Mouse (Mus musculus) liver, embryonic 14.5 days (tissue): ENCODE measurements around the gene Scube2.

Experiments used
- CTCF ChIP-seq: IDR thresholded peaks from 2 replicates; pipeline ENCODE4 v1.5.1; 2016; ENCODE audit warnings: antibody characterized with exemption, low read depth, control low read depth
- EP300 ChIP-seq: IDR thresholded peaks from 2 replicates; pipeline ENCODE4 v1.6.1; 2016; ENCODE audit warnings: antibody characterized with exemption, low read depth

DNA sequence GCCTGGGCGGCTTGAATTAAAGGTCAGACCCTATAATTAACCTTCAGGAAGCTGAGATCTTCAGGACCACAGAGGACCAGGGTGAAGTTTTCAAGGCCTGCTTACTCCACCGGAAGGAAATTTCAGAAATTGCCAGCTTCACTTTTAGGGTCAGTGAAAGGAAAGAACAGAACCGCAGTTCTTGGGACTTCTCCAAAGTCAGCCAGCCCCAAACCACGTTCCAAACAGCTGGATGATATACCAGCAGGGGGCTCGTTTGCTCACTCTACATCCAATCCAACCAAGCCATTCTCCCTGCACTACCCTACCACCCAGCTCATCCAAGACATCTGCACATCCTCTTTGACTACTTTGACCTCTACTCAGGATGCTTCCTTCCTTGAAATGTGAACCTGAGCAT is 23.8 kb upstream of the Scube2 start:
- TF ChIP-seq CTCF: no peak
- TF ChIP-seq EP300: no peak
